Mouse (Mus musculus): ENCODE measurements at regions not wholly inside any gene's neighbourhood (a gene's known extent, or its start where the extent isn't known, plus 50 kb on each side); places are given as distances from the start of the nearest gene placed in this dataset.

- DNase-seq (ENCODE audit: low spot score) (no peak), ATAC-seq (replicated peaks; ENCODE audit: low FRiP score, low TSS enrichment, low read depth) (no peak)
- Histone ChIP-seq H3K36me3 (ENCODE audit: control insufficient read depth, insufficient read depth, low read length) (no peaks in the 10 kb centered on the region), H3K4me3 (ENCODE audit: low read depth, low read length) (no peak overlapping the region), H3K9me3 (ENCODE audit: control insufficient read depth, low read length) (no peaks in the 10 kb centered on the region), H3K4me1 (replicated peaks; ENCODE audit: control insufficient read depth, insufficient read depth, low read length) (no peaks in the 10 kb centered on the region), H3K4me2 (ENCODE audit: low read length) (no peak overlapping the region), H3K27me3 (replicated peaks; ENCODE audit: control insufficient read depth, insufficient read depth, low read length) (no peaks in the 10 kb centered on the region), H3K9ac (ENCODE audit: low read length) (no peak overlapping the region), H3K27ac (ENCODE audit: low read depth) (no peak overlapping the region)
- 77% methylated on average over 2 of the region's 2 CpGs for WGBS
Observed at GRCm38 (mm10) chr4:4971800-4972319, 178.7 kb upstream of the Impad1 start.

DNA sequence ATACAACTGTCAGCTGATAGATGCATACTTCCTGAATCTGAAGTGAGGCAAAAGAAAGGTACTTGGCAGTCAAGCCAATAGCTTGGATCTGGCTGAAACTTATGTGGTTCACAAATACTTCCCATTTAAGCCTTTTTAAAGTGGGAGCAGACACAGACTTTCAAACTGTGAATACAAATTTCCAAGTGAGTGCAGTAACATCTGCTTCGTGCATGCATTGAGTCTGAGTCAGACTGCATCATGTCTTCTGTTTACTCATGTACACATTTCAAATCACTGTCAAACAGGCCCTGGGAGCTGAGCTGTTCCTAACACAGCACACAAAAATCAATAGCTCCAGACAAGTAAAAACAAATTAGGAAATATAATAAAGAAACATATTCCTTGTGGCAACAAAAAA is 155.8 kb upstream of the Impad1 start:
- Histone ChIP-seq H3K4me3 (ENCODE audit: low read depth, low read length) (no peak overlapping the region), H3K4me1 (replicated peaks; ENCODE audit: control insufficient read depth, insufficient read depth, low read length) (no peaks in the 10 kb centered on the region), H3K27ac (ENCODE audit: low read depth) (no peak overlapping the region), H3K9ac (ENCODE audit: low read length) (no peak overlapping the region), H3K27me3 (replicated peaks; ENCODE audit: control insufficient read depth, insufficient read depth, low read length) (no peaks in the 10 kb centered on the region), H3K9me3 (ENCODE audit: control insufficient read depth, low read length) (no peaks in the 10 kb centered on the region), H3K36me3 (ENCODE audit: control insufficient read depth, insufficient read depth, low read length) (no peaks in the 10 kb centered on the region), H3K4me2 (ENCODE audit: low read length) (no peak overlapping the region)
- DNase-seq (ENCODE audit: low spot score) (no peak), ATAC-seq (replicated peaks; ENCODE audit: low FRiP score, low TSS enrichment, low read depth) (no peak)
- WGBS, result 42% methylated on average over 1 of the region's 1 CpGs

GRCm38 (mm10) chr4:4944498-4944897 is 151.3 kb upstream of the Impad1 start:
- Histone ChIP-seq H3K4me3 (ENCODE audit: low read depth, low read length) (no peak overlapping the region), H3K4me1 (replicated peaks; ENCODE audit: control insufficient read depth, insufficient read depth, low read length) (no peaks in the 10 kb centered on the region), H3K36me3 (ENCODE audit: control insufficient read depth, insufficient read depth, low read length) (no peaks in the 10 kb centered on the region), H3K27ac (ENCODE audit: low read depth) (no peak overlapping the region), H3K9ac (ENCODE audit: low read length) (no peak overlapping the region), H3K9me3 (ENCODE audit: control insufficient read depth, low read length) (no peaks in the 10 kb centered on the region), H3K27me3 (replicated peaks; ENCODE audit: control insufficient read depth, insufficient read depth, low read length) (no peaks in the 10 kb centered on the region), H3K4me2 (ENCODE audit: low read length) (no peak overlapping the region)
- no peak for DNase-seq (ENCODE audit: low spot score)
- ATAC-seq (replicated peaks; ENCODE audit: low FRiP score, low TSS enrichment, low read depth), result no peak

GRCm38 (mm10) chr4:4925741-4926140 is 132.6 kb upstream of the Impad1 start:
- no peak overlapping the region for H3K4me2 ChIP-seq (ENCODE audit: low read length)
- no peaks in the 10 kb centered on the region for H3K27me3 ChIP-seq (replicated peaks; ENCODE audit: control insufficient read depth, insufficient read depth, low read length)
- H3K9me3 ChIP-seq (ENCODE audit: control insufficient read depth, low read length), result no peaks in the 10 kb centered on the region
- no peak overlapping the region for H3K9ac ChIP-seq (ENCODE audit: low read length)
- no peaks in the 10 kb centered on the region for H3K36me3 ChIP-seq (ENCODE audit: control insufficient read depth, insufficient read depth, low read length)
- no peak overlapping the region for H3K27ac ChIP-seq (ENCODE audit: low read depth)
- H3K4me3 ChIP-seq (ENCODE audit: low read depth, low read length), result no peak overlapping the region
- H3K4me1 ChIP-seq (replicated peaks; ENCODE audit: control insufficient read depth, insufficient read depth, low read length), result no peaks in the 10 kb centered on the region
- DNase-seq (ENCODE audit: low spot score), result no peak
- no peak for ATAC-seq (replicated peaks; ENCODE audit: low FRiP score, low TSS enrichment, low read depth)

GRCm38 (mm10) chr4:4920256-4920655 is 127.1 kb upstream of the Impad1 start:
- Histone ChIP-seq H3K36me3 (ENCODE audit: control insufficient read depth, insufficient read depth, low read length) (no peaks in the 10 kb centered on the region), H3K9ac (ENCODE audit: low read length) (no peak overlapping the region), H3K27ac (ENCODE audit: low read depth) (no peak overlapping the region), H3K4me2 (ENCODE audit: low read length) (no peak overlapping the region), H3K27me3 (replicated peaks; ENCODE audit: control insufficient read depth, insufficient read depth, low read length) (no peaks in the 10 kb centered on the region), H3K9me3 (ENCODE audit: control insufficient read depth, low read length) (no peaks in the 10 kb centered on the region), H3K4me1 (replicated peaks; ENCODE audit: control insufficient read depth, insufficient read depth, low read length) (no peaks in the 10 kb centered on the region), H3K4me3 (ENCODE audit: low read depth, low read length) (no peak overlapping the region)
- ATAC-seq (replicated peaks; ENCODE audit: low FRiP score, low TSS enrichment, low read depth) (no peak), DNase-seq (ENCODE audit: low spot score) (no peak)
- WGBS, result 91% methylated on average over 1 of the region's 1 CpGs

DNA sequence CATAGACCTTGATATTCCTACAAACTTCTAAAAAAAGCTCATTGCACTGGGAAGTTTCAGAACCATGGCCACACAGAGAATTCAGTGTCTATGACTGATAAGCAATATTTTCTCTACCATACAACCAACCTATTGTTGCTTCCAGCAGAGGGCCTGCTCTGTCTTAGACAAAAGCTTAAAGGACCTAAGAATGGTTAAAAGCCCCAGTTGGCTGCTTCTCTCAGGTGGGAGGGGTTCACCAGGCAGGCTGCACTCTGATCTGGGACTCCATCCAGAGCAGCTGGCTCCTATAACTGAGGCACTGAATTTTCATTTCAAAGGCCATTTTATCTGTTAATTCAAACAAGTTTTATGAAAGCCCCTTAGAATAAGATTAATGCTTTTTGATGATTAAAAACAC is 82.1 kb upstream of the Impad1 start:
- Histone ChIP-seq H3K9ac (ENCODE audit: low read length) (no peak overlapping the region), H3K9me3 (ENCODE audit: control insufficient read depth, low read length) (no peaks in the 10 kb centered on the region), H3K27ac (ENCODE audit: low read depth) (no peak overlapping the region), H3K4me2 (ENCODE audit: low read length) (no peak overlapping the region), H3K27me3 (replicated peaks; ENCODE audit: control insufficient read depth, insufficient read depth, low read length) (no peaks in the 10 kb centered on the region), H3K4me1 (replicated peaks; ENCODE audit: control insufficient read depth, insufficient read depth, low read length) (no peaks in the 10 kb centered on the region), H3K36me3 (ENCODE audit: control insufficient read depth, insufficient read depth, low read length) (no peaks in the 10 kb centered on the region), H3K4me3 (ENCODE audit: low read depth, low read length) (no peak overlapping the region)
- DNase-seq (ENCODE audit: low spot score) (no peak), ATAC-seq (replicated peaks; ENCODE audit: low FRiP score, low TSS enrichment, low read depth) (no peak)

- H3K36me3 ChIP-seq (ENCODE audit: control insufficient read depth, insufficient read depth, low read length), result no peaks in the 10 kb centered on the region
- ATAC-seq (replicated peaks; ENCODE audit: low FRiP score, low TSS enrichment, low read depth), result no peak
- no peak overlapping the region for H3K4me2 ChIP-seq (ENCODE audit: low read length)
- H3K27me3 ChIP-seq (replicated peaks; ENCODE audit: control insufficient read depth, insufficient read depth, low read length), result no peaks in the 10 kb centered on the region
- no peak overlapping the region for H3K4me3 ChIP-seq (ENCODE audit: low read depth, low read length)
- H3K27ac ChIP-seq (ENCODE audit: low read depth), result no peak overlapping the region
- H3K9ac ChIP-seq (ENCODE audit: low read length), result no peak overlapping the region
- DNase-seq (ENCODE audit: low spot score), result no peak
- no peaks in the 10 kb centered on the region for H3K9me3 ChIP-seq (ENCODE audit: control insufficient read depth, low read length)
- WGBS, result 75% methylated on average over 2 of the region's 2 CpGs
- H3K4me1 ChIP-seq (replicated peaks; ENCODE audit: control insufficient read depth, insufficient read depth, low read length), result no peaks in the 10 kb centered on the region
Observed at GRCm38 (mm10) chr4:4858345-4858744, 65.2 kb upstream of the Impad1 start.

All from intestine, embryonic 14.5 days (tissue).